Mouse (Mus musculus) lung, adult 2 months (tissue): ENCODE measurements around the gene Arntl2. TPM values are rescaled to one million over a fixed set of nuclear protein-coding genes. Genes with fewer than 3 reads are reported as not detected.

Experiments used
- DNase-seq: peaks from one replicate; pipeline ENCODE4 v3.0.0; 2022
- H3K4me1 ChIP-seq: fragments of 200-500 bp; 2 replicates; pipeline ENCODE4 v1.6.1; 2011; ENCODE audit warnings: low read length; ENCODE audit not compliant: control insufficient read depth, insufficient read depth
- H3K4me3 ChIP-seq: fragments of 200-500 bp; replicated peaks from 2 replicates; pipeline ENCODE3; 2011; ENCODE audit warnings: low read depth, mild to moderate bottlenecking, control low read depth, low read length; ENCODE audit errors: extremely low read depth
- CTCF ChIP-seq: fragments of 200-500 bp; IDR thresholded peaks from 2 replicates; pipeline ENCODE4 v1.5.1; 2011; ENCODE audit warnings: mild to moderate bottlenecking, low read length, control low read depth; ENCODE audit not compliant: insufficient read depth
- POLR2A ChIP-seq: fragments of 200-500 bp; IDR thresholded peaks from 2 replicates; pipeline ENCODE4 v1.6.1; 2011; ENCODE audit warnings: low read depth, mild to moderate bottlenecking, control low read depth, low read length, borderline replicate concordance; ENCODE audit errors: extremely low read depth
- WGBS: fragments of 180-500 bp; shearing (Covaris S2); methylation state at CpG from one replicate; pipeline ENCODE4 v1.1.7; 2018; 5-methylcytosine and 5-hydroxymethylcytosine counted together
- polyA plus RNA-seq: library from polyadenylated mRNA; depleted of rRNA; stranded (reverse); fragments of >200 nt; gene quantifications from 2 replicates; pipeline ENCODE4 v1.2.3, GENCODE M21; 2012; rRNA removed

Arntl2 gene
- polyA plus RNA-seq, result 1.8 and 3.1 TPM in 2 replicates

DNA sequence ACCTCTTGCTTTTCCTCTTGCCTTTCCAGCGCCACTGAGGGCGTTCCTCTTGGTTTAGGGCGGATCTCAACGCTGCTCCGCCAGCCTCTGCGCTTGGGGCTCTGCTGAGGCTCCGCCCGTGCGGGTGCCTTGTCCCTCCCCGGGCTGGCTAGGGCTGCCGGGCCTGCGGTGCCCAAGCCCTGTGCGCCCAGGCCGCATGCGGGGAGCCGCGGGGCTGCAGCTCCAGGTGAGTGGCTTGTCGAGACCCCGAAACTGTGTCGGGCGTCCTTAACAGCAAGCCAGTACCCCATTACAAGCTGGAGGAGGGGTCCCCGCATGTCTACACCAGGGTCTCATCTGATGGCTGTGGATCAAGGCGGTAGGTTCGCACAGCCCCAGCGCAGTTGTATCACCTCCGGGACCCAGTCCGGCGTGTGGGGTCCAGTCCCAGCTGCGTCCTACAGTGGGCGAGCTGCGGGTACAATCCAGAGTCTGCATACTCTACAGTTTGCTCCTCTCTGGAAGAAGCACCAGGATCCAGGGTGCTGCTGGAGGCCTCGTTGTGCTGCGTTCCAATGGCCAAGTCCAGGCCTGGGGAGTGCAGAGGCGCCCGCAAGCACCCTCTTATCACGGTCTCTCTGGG lies at the start of gene Arntl2:
Arntl2 (plus strand) TSS at position 132 of the 622 bp plus-strand sequence.
- peak; percentile 40 for DNase-seq
- H3K4me3 ChIP-seq, result peak within 1 kb of the TSS; percentile 52
- TF ChIP-seq CTCF, result no peak
- TF ChIP-seq POLR2A, result peak; percentile 42; the same call in 1 of the 2 replicates
- 1% methylated on average over 36 of the region's 36 CpGs for WGBS
- no peaks in the 10 kb centered on the region for H3K4me1 ChIP-seq

DNA sequence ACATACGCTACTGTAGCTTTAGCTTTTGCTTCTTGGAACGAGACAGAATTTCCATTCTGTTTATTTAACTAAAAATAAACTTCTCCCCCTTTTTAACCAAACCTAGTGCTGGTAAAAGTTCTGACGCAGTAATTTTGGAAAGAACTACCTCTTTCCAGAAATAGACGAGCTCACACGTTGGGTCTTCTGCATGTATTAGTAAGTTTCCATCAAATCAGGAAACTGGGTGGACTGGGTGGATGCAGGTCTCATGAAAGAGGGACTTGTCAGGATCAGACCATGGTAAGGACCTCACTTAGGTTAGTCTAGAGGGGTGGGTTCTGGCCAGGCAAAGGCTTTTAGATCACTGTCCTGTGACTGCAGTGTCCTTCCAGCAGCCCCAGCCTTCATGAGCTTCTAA lies 49.3 kb upstream of the Arntl2 start:
- WGBS, result 36% methylated on average over 5 of the region's 5 CpGs
- TF ChIP-seq CTCF, result no peak
- TF ChIP-seq POLR2A, result no peak
- H3K4me3 ChIP-seq, result no peak overlapping the region
- DNase-seq, result no peak
- H3K4me1 ChIP-seq, result peaks cover 5% of the 10 kb centered on the region

DNA sequence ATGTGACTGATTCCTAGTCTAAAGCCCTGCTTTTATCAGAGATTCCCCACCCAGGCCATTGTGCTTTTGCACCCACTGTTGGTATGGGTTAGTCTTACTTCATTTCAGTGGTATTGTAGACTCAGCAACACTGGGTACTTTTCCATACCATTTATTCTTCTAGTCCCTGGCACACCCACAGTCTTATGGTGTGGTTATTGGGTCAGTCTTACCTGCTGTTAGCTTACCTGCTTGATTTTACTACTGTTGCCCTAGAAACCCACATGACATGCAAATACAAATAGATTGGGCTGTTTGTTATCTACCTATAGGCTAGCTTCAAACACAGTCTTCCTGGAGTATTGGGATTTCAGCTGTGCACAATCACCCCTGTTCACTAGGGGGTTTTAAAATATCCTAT lies 48.8 kb upstream of the Arntl2 start:
- H3K4me3 ChIP-seq, result no peak overlapping the region
- TF ChIP-seq POLR2A (no peak), CTCF (no peak)
- peaks cover 8% of the 10 kb centered on the region for H3K4me1 ChIP-seq
- no peak for DNase-seq

DNA sequence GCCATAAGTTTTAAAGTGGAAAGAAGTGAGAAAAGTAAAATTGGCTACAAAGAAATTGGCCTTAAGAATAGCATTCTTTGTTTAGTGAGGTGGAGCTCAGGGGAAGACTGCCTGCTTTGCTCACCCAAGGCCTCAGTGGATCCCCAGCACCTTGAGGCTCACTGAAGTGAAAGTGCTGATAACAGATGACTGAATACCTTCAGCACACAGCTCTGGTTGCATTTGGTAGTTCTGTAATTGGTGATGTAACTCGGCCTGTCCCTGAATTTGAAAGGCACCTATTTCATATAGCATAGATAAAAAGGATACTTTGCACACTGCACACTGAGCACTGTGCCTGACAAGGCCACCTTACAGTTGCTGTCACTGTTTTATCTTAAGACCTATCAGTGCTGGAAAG lies 47.6 kb upstream of the Arntl2 start:
- 77% methylated on average over 1 of the region's 1 CpGs for WGBS
- Histone ChIP-seq H3K4me1 (peaks cover 8% of the 10 kb centered on the region), H3K4me3 (no peak overlapping the region)

DNA sequence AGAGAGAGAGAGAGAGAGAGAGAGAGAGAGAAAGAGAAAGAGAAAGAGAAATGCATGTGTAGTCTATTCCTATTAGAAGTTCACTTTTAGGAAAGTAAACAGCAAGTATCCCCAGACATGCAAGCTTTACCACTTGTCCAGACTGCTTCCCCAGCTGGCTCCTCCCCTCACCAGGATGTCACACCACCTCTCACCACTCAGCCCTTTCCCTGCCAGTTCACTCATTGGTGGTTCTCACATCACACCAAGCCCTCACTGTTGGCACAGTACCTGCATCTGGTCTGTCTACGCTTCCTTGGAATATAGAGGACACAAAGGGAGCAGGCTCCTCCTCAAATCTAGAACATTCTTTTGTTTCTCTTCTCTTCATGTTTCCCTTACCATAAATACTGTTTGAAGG lies 44.2 kb upstream of the Arntl2 start:
- peaks cover 6% of the 10 kb centered on the region for H3K4me1 ChIP-seq
- H3K4me3 ChIP-seq, result no peak overlapping the region
- peak; percentile 21 for DNase-seq
- no peak for TF ChIP-seq POLR2A
- no peak for TF ChIP-seq CTCF
- 22% methylated on average over 1 of the region's 1 CpGs for WGBS

More for the DNA sequence above, 47.6 kb upstream of the Arntl2 start:
- no peak for DNase-seq
- TF ChIP-seq CTCF (no peak), POLR2A (no peak)

DNA sequence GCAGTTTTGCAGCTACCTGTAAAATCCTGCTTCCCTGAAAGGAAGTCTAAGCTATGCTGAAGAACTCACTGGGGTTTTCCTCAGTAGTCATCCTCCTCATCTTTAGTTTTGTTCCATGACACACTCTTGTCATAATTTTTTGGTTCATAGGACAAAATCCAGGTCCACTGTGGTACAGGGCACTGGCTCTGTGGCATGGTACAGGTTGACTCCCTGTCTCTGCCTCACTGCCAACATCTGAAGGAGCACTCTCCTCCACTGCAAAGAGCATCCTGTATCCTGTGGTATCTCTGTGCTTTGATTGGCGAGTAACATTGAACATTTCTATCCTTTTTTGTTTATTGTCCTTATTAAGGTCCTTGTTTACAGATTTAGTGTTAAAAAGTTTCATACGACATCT lies 43.7 kb upstream of the Arntl2 start:
- Histone ChIP-seq H3K4me1 (peaks cover 4% of the 10 kb centered on the region), H3K4me3 (no peak overlapping the region)
- 89% methylated on average over 2 of the region's 2 CpGs for WGBS
- no peak for DNase-seq
- TF ChIP-seq CTCF, result no peak

GRCm38 (mm10) chr6:146752612-146753011 lies 43.2 kb upstream of the Arntl2 start:
- 86% methylated on average over 1 of the region's 1 CpGs for WGBS
- H3K4me3 ChIP-seq, result no peak overlapping the region
- peaks cover 4% of the 10 kb centered on the region for H3K4me1 ChIP-seq
- no peak for TF ChIP-seq POLR2A
- no peak for TF ChIP-seq CTCF
- DNase-seq, result no peak

DNA sequence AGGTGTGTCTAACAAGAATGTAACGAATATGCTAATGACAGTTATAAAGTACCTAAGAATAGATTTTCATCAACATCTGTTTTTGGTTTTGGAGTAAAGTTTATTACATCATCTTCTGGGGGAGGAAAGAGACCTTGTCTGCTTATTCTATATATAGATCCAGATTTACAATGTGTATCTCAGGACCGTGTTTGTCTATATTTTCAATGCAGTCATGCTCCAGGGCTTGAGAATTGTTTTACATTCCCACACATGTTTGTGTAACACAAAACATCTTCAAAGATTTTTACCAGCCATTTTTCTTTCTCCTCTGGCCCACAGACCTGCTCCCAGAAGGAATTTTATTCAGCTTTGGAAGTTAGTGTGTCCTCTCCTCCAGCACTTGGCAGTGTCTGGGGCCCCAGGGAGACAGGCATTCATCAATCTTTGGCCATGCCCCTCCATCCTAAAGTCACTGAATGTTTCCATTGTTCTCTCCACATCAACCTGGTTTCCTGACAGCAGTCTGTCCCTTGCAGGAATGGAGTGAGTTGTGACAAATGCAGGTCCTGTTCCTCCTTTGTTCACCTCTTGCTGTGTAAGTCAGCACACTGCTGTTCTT lies 42.2 kb upstream of the Arntl2 start:
- 49% methylated on average over 2 of the region's 2 CpGs for WGBS
- Histone ChIP-seq H3K4me1 (peaks cover 4% of the 10 kb centered on the region), H3K4me3 (no peak overlapping the region)
- DNase-seq, result no peak
- TF ChIP-seq POLR2A (no peak), CTCF (no peak)

GRCm38 (mm10) chr6:146755136-146755535 lies 40.7 kb upstream of the Arntl2 start:
- Histone ChIP-seq H3K4me1 (peaks cover 4% of the 10 kb centered on the region; the same call in 1 of the 2 replicates), H3K4me3 (no peak overlapping the region)
- WGBS, result 92% methylated on average over 2 of the region's 2 CpGs
- TF ChIP-seq CTCF (no peak), POLR2A (no peak)
- no peak for DNase-seq

DNA sequence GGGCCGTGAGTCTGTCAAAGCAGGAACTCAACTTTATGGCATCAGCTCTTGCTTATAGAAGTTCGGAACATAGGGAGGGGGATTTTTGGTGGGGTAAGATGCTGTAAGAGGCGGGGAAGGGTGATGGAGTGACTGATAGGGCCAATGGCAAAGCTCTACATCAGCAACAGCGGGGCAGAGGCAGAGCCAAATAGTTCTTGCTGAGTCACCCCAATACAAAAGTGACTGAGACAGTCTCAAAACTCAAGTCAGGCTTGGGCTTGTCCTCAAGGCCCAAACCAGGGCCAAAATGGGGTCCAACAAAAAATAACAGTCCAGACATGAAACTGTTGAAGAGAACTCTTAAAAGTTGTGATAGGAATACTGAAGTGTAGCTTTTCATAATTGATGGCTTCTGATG lies 40.2 kb upstream of the Arntl2 start:
- TF ChIP-seq POLR2A (no peak), CTCF (no peak)
- 92% methylated on average over 4 of the region's 4 CpGs for whole genome bisulfite sequencing
- H3K4me1 ChIP-seq, result peaks cover 4% of the 10 kb centered on the region; the same call in 1 of the 2 replicates
- H3K4me3 ChIP-seq, result no peak overlapping the region
- no peak for DNase-seq
